Mouse (Mus musculus) adrenal gland, postnatal 10 days (tissue): ENCODE measurements around the gene Cacna1c. TPM values are rescaled to one million over a fixed set of nuclear protein-coding genes. Genes with fewer than 3 reads are reported as not detected.
"Not testable (repeated sequence)": the region's sequence is repeated elsewhere in the genome, so short reads cannot be mapped to it uniquely, and the experiment has no call there.

Source experiments
- DNase-seq: peaks from one replicate; pipeline ENCODE4 v3.0.0; 2021; ENCODE audit warnings: mixed read lengths
- total RNA-seq, 2 experiments: library from RNA; stranded (reverse); gene quantifications; 2 replicates each; pipeline ENCODE4 v1.2.3; 2021

Cacna1c gene
- total RNA-seq, 2 experiments from 2014 or later = 39.2 to 58.2 TPM

- no peak for DNase-seq
Observed at GRCm38 (mm10) chr6:119213375-119213774, 17.2 kb upstream of the Cacna1c start.

- DNase-seq = not testable (repeated sequence)
Observed at GRCm38 (mm10) chr6:119206006-119206405, 9.8 kb upstream of the Cacna1c start.

GRCm38 (mm10) chr6:119204915-119205314 lies 8.7 kb upstream of the Cacna1c start:
- no peak for DNase-seq

- DNase-seq = no peak
Observed at GRCm38 (mm10) chr6:119204286-119204685, 8.1 kb upstream of the Cacna1c start.

GRCm38 (mm10) chr6:119201575-119201974 lies 5.4 kb upstream of the Cacna1c start:
- no peak for DNase-seq

GRCm38 (mm10) chr6:119200362-119200761 lies 4.1 kb upstream of the Cacna1c start:
- peak; percentile 2 for DNase-seq

GRCm38 (mm10) chr6:119199274-119199879 lies 3.2 kb upstream of the Cacna1c start:
- peak; percentile 0 for DNase-seq

GRCm38 (mm10) chr6:119198534-119199273 lies 2.5 kb upstream of the Cacna1c start:
- DNase-seq = peak; percentile 1

GRCm38 (mm10) chr6:119194601-119195000 lies 1.6 kb downstream of the Cacna1c start:
- DNase-seq = no peak

- DNase-seq = no peak
Observed at GRCm38 (mm10) chr6:119194161-119194560, 2.1 kb downstream of the Cacna1c start.

GRCm38 (mm10) chr6:119193571-119194154 lies 2.6 kb downstream of the Cacna1c start:
- no peak for DNase-seq

GRCm38 (mm10) chr6:119191478-119191877 lies 4.7 kb downstream of the Cacna1c start:
- no peak for DNase-seq

GRCm38 (mm10) chr6:119187631-119188030 lies 8.6 kb downstream of the Cacna1c start:
- DNase-seq = no peak

GRCm38 (mm10) chr6:119186658-119187057 lies 9.6 kb downstream of the Cacna1c start:
- peak; percentile 21 for DNase-seq

GRCm38 (mm10) chr6:119183781-119184180 lies 12.4 kb downstream of the Cacna1c start:
- no peak for DNase-seq

GRCm38 (mm10) chr6:119182211-119182610 lies 14.0 kb downstream of the Cacna1c start:
- DNase-seq = no peak

- no peak for DNase-seq
Observed at GRCm38 (mm10) chr6:119180188-119180587, 16.0 kb downstream of the Cacna1c start.

GRCm38 (mm10) chr6:119177101-119177500 lies 19.1 kb downstream of the Cacna1c start:
- DNase-seq = no peak

GRCm38 (mm10) chr6:119176103-119176502 lies 20.1 kb downstream of the Cacna1c start:
- no peak for DNase-seq

GRCm38 (mm10) chr6:119175078-119175853 lies 21.0 kb downstream of the Cacna1c start, which contains the start of gene Dcp1b:
TSS of gene Dcp1b (plus strand) at chr6:119175253.
- DNase-seq = peak; percentile 92

GRCm38 (mm10) chr6:119174307-119175074 lies 21.7 kb downstream of the Cacna1c start:
- no peak for DNase-seq

- no peak for DNase-seq
Observed at GRCm38 (mm10) chr6:119165677-119166076, 30.5 kb downstream of the Cacna1c start.
